ENCODE assay signal across 32 mouse cellular contexts in the genomic region with DNA sequence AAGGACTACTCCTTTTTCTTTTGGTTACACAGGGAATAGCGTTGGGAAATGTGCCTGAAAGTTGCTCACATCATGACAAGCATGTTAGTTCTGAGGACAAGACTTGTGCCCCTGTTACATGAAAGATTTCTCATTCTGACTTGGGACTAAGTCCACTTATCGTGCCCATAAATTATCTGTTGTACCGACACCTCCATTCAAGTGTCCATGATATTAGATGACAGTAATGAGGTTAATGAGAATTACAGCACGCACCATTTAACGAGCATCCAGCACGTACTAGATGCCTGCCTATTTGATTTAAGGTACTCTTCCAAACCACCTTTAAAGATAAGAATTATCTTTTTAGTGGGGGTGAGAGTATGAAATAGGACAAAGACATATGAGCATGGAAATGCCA.
"Had no signal": no experiment of that assay in that cellular context is flagged by ENCODE, and none has a peak within 500 bp of the region (broad histone marks: within the 10 kb centered on the region; RNA-seq: fewer than 3 reads in every experiment).

No protein-coding gene starts in this region.

- DNase-seq: heart, postnatal 10 days; heart, postnatal 14 days; heart, postnatal 36 days; heart, postnatal 4 days; kidney, adult 11 months; kidney, adult 18-20 months; kidney, postnatal 10 days; kidney, postnatal 14 days; kidney, postnatal 25 days; kidney, postnatal 36 days; kidney, postnatal 4 days; layer of hippocampus, adult 9-11 months; layer of hippocampus, postnatal 36 days had no signal

- H3K36me3 ChIP-seq: heart, embryonic 10.5 days; heart, embryonic 12.5 days; heart, embryonic 13.5 days; heart, embryonic 15.5 days; hindbrain, embryonic 10.5 days; hindbrain, embryonic 12.5 days; hindbrain, embryonic 13.5 days; hindbrain, embryonic 15.5 days; intestine, embryonic 15.5 days; kidney, embryonic 15.5 days had no signal

- H3K4me3 ChIP-seq: heart, embryonic 10.5 days; heart, embryonic 12.5 days; heart, embryonic 13.5 days; heart, embryonic 15.5 days; hindbrain, embryonic 10.5 days; hindbrain, embryonic 12.5 days; hindbrain, embryonic 13.5 days; hindbrain, embryonic 15.5 days; intestine, embryonic 15.5 days; kidney, embryonic 15.5 days; layer of hippocampus, adult 2 months had no signal

- H3K4me1 ChIP-seq: heart, embryonic 10.5 days; heart, embryonic 12.5 days; heart, embryonic 13.5 days; heart, embryonic 15.5 days; hindbrain, embryonic 12.5 days; intestine, embryonic 15.5 days had no signal

- H3K27me3 ChIP-seq: heart, embryonic 12.5 days; heart, embryonic 13.5 days; heart, embryonic 15.5 days; hindbrain, embryonic 12.5 days; hindbrain, embryonic 13.5 days; hindbrain, embryonic 15.5 days; intestine, embryonic 15.5 days; kidney, embryonic 15.5 days had no signal

- H3K9me3 ChIP-seq: heart, embryonic 10.5 days; heart, embryonic 12.5 days; heart, embryonic 13.5 days; heart, embryonic 15.5 days; hindbrain, embryonic 10.5 days; hindbrain, embryonic 12.5 days; hindbrain, embryonic 13.5 days; hindbrain, embryonic 15.5 days; intestine, embryonic 15.5 days; kidney, embryonic 15.5 days had no signal

- H3K9ac ChIP-seq: heart, embryonic 12.5 days; heart, embryonic 13.5 days; heart, embryonic 15.5 days; hindbrain, embryonic 12.5 days; hindbrain, embryonic 13.5 days; hindbrain, embryonic 14.5 days; hindbrain, embryonic 15.5 days; intestine, embryonic 15.5 days; kidney, embryonic 15.5 days had no signal

- H3K4me2 ChIP-seq: heart, embryonic 11.5 days; heart, embryonic 12.5 days; heart, embryonic 13.5 days; heart, embryonic 15.5 days; hindbrain, embryonic 12.5 days; hindbrain, embryonic 13.5 days; hindbrain, embryonic 14.5 days; hindbrain, embryonic 15.5 days; intestine, embryonic 15.5 days; kidney, embryonic 15.5 days had no signal

- ATAC-seq: hindbrain, embryonic 16.5 days; hindbrain, postnatal 0 days; inflammation-experienced regulatory T-cells, adult 6 months; intestine, embryonic 15.5 days; intestine, embryonic 16.5 days; intestine, postnatal 0 days had no signal

- H3K27ac ChIP-seq: heart, embryonic 10.5 days; heart, embryonic 13.5 days; heart, embryonic 15.5 days; hindbrain, embryonic 10.5 days; hindbrain, embryonic 12.5 days; hindbrain, embryonic 13.5 days; hindbrain, embryonic 14.5 days; hindbrain, embryonic 15.5 days; hindbrain, postnatal 0 days; intestine, embryonic 15.5 days; kidney, embryonic 15.5 days; kidney, postnatal 0 days; layer of hippocampus, adult 2 months had no signal
